Mouse (Mus musculus): ENCODE measurements around the gene Mpv17. TPM values are rescaled to one million over a fixed set of nuclear protein-coding genes. Genes with fewer than 3 reads are reported as not detected.
A peak's percentile ranks its signal among the peaks of the same experiment; 100 is the strongest.

Gene Mpv17
- polyA plus RNA-seq, 1 experiment from 2014 or later = 76.8 TPM

DNA sequence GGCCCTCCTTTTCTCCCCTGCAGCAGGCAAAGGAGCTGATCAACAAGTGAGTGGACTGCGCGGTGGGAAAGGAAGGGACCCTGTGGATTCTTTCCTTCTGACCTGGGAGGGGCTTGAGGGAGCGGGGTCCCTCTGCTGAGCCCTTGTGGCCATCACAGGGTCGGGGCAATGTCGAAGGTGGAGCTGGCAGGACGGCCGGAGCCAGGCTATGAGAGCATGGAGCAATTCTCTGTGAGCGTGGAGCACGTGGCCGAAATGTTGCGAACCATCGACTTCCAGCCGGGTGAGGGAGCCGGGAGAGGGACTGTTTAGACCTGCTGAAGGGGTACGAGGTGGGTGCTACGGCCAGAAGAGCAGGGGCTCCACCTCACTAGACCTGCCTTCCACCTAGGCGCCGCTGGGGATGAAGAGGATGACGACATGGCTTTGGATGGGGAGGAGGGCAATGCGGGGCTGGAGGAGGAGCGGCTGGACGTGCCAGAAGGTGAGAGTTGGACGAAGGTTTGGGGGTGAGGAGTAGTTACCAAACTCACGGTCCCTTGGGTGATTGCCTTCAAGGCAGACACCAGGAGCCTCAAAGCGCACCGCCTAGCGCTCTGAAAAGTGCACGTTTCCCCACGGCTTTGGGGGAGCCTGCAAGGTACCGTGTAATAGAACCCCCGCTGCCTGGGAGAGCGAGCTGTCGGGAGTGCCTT is 17.2 kb downstream of the Mpv17 start:
- no peak for ATAC-seq (replicated peaks; ENCODE audit: low FRiP score)
- Histone ChIP-seq H3K36me3 (peaks cover 9% of the 10 kb centered on the region), H3K9ac (no peak overlapping the region), H3K27me3 (peaks cover 65% of the 10 kb centered on the region), H3K4me3 (replicated peaks) (peak overlapping the region; percentile 33; the same call in 1 of the 2 replicates), H3K4me1 (peaks cover 24% of the 10 kb centered on the region), H3K27ac (no peak overlapping the region), H3K9me3 (replicated peaks) (no peaks in the 10 kb centered on the region), H3K4me2 (peak overlapping the region; percentile 57)
- WGBS = under 1% methylated on average over 33 of the region's 33 CpGs

DNA sequence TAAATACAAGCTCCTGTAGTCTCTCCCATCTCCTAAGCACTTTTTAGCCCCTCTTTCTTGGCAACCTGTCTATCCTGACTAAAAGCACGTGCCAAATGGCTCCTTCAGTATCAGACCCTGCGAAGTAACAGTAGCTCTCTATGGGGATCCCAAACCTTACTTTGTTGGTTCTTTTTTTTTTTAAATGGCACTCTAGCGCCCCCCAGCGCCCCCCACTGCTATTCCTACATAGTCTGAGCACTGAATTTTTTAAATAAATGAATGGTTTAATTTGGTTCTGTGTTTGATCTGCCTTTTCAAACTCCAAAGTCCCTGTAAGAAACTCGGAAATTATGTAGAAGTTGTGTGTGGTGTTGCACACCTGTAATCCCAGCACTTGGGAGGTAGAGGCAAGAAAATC is 28.0 kb downstream of the Mpv17 start:
- Histone ChIP-seq H3K9me3 (replicated peaks) (no peaks in the 10 kb centered on the region), H3K27ac (no peak overlapping the region), H3K36me3 (no peaks in the 10 kb centered on the region), H3K4me2 (no peak overlapping the region), H3K9ac (no peak overlapping the region), H3K27me3 (0 out of 2 replicates have a peak, but pooled peaks cover 4% of the 10 kb centered on the region), H3K4me1 (no peaks in the 10 kb centered on the region), H3K4me3 (replicated peaks) (no peak overlapping the region)
- no peak for ATAC-seq (replicated peaks; ENCODE audit: low FRiP score)
- 42% methylated on average over 5 of the region's 5 CpGs for WGBS

DNA sequence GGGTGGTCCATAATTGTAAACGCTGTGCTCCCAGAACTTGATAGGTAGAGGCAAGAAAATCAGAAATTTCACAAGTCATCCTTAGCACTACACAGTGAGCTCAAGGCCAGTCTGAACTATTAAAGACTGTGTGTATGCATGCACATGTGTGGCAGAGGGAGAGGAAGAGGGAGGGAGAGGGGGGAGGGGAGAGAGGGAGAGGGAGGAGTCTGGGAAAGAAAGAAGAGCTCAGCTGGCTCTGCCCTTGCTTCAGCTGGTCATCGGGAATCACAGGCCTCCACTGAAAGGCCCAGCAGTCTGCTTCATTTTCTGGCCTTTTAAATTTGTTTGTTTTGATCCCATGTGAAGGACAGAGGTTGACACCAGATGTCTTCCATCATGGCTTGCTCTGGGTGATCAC is 30.6 kb downstream of the Mpv17 start:
- no peak for ATAC-seq (replicated peaks; ENCODE audit: low FRiP score)
- H3K4me1 ChIP-seq = no peaks in the 10 kb centered on the region
- 47% methylated on average over 2 of the region's 2 CpGs for WGBS

DNA sequence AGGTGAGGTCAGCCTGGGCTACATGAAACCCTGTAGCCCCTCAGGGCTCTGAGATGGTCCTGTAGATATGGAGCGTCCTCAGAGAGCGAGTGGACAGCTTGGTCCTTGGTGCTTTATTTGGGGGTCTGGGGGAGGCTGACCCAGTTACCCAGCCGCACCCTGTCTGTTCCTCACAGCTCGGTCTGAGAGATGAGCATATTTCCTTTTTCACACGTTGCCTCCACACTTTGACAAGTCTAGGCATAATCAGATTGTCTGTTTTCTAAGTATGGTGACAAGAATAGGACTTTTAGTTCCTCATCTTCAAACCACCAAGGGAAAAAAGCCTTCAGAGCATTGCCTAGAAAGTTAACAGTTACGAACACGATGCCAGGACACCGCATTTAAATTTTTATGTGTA is 32.9 kb downstream of the Mpv17 start:
- H3K27me3 ChIP-seq = peaks cover 8% of the 10 kb centered on the region
- 78% methylated on average over 8 of the region's 8 CpGs for WGBS

More for the DNA sequence above, 30.6 kb downstream of the Mpv17 start:
- H3K36me3 ChIP-seq = no peaks in the 10 kb centered on the region
- H3K4me2 ChIP-seq = no peak overlapping the region
- no peaks in the 10 kb centered on the region for H3K27me3 ChIP-seq
- no peak overlapping the region for H3K9ac ChIP-seq
- no peak overlapping the region for H3K4me3 ChIP-seq (replicated peaks)
- H3K9me3 ChIP-seq (replicated peaks) = no peaks in the 10 kb centered on the region
- H3K27ac ChIP-seq = no peak overlapping the region

DNA sequence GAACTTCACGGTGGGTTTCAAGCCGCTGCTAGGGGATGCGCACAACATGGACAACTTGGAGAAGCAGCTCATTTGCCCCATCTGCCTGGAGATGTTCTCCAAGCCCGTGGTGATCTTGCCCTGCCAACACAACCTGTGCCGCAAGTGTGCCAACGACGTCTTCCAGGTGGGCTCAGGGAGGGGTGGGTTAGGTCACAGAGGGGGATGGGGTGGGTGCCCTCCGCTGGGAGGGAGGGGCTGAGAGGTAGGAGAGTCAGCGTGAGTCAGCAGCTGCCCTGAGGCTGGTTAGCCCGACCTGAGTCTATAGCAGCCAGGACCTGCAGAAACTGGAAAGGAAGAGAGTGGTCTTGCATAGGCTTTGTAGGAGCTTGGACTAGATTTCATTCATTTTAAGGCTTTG is 37.1 kb downstream of the Mpv17 start:
- Histone ChIP-seq H3K36me3 (no peaks in the 10 kb centered on the region), H3K4me1 (0 out of 2 replicates have a peak, but pooled peaks cover 7% of the 10 kb centered on the region), H3K9ac (no peak overlapping the region), H3K27me3 (peaks cover 8% of the 10 kb centered on the region), H3K27ac (no peak overlapping the region), H3K4me3 (replicated peaks) (no peak overlapping the region), H3K9me3 (replicated peaks) (no peaks in the 10 kb centered on the region), H3K4me2 (no peak overlapping the region)
- WGBS = 24% methylated on average over 10 of the region's 10 CpGs
- ATAC-seq (replicated peaks; ENCODE audit: low FRiP score) = no peak

More for the DNA sequence above, 32.9 kb downstream of the Mpv17 start:
- Histone ChIP-seq H3K4me2 (no peak overlapping the region), H3K4me1 (0 out of 2 replicates have a peak, but pooled peaks cover 7% of the 10 kb centered on the region), H3K4me3 (replicated peaks) (no peak overlapping the region), H3K9me3 (replicated peaks) (no peaks in the 10 kb centered on the region), H3K36me3 (no peaks in the 10 kb centered on the region), H3K9ac (no peak overlapping the region), H3K27ac (no peak overlapping the region)
- ATAC-seq (replicated peaks; ENCODE audit: low FRiP score) = no peak

DNA sequence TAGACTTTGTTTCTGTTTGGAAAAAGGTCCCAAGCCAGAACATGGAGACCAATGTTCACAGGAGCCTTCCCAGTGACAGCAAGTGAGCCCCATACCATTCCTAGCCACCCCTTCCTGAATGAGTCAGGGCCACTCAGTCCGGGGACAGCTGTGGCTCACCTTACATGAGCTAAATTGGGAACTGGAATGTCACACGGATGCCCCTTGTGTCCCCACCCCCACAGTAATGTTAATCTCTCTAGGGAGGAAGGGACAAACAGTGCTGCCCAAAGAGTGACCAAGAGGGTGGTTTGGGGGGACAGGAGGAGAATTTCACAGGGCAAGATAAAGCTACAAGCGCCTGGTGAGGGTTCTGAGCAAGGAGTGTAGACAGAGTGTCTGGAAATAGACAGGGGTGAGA is 37.7 kb downstream of the Mpv17 start, which contains the start of gene Trim54:
Gene Trim54, plus strand, starts transcription at position 359 of the 400 bp plus-strand sequence.
- H3K4me2 ChIP-seq = no peak within 1 kb of the TSS
- peaks cover 8% of the 10 kb centered on the region for H3K27me3 ChIP-seq
- H3K4me3 ChIP-seq (replicated peaks) = no peak within 1 kb of the TSS
- no peak within 1 kb of the TSS for H3K9ac ChIP-seq
- 0 out of 2 replicates have a peak, but pooled peaks cover 7% of the 10 kb centered on the region for H3K4me1 ChIP-seq
- no peak within 1 kb of the TSS for H3K27ac ChIP-seq
- ATAC-seq (replicated peaks; ENCODE audit: low FRiP score) = no peak
- H3K36me3 ChIP-seq = no peaks in the 10 kb centered on the region
- no peaks in the 10 kb centered on the region for H3K9me3 ChIP-seq (replicated peaks)
- WGBS = 23% methylated on average over 3 of the region's 3 CpGs

DNA sequence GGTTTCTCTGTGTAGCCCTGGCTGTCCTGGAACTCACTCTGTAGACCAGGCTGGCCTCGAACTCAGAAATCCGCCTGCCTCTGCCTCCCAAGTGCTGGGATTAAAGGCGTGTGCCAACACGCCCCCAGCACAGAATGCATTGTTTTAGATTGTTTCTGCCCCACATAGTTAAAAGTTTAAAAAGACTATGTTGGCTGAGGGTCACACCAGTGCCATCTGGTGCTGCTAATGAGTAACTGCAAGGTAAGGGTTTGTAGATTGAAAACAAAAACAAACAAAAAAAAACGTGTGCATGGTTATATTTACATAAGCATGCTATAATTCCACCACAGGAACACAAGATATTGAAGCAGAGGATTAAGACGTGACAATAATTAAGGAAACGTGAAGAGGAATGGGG is 43.3 kb downstream of the Mpv17 start:
- H3K36me3 ChIP-seq = no peaks in the 10 kb centered on the region
- WGBS = 29% methylated on average over 7 of the region's 7 CpGs
- ATAC-seq (replicated peaks; ENCODE audit: low FRiP score) = no peak
- no peak overlapping the region for H3K4me2 ChIP-seq
- no peak overlapping the region for H3K9ac ChIP-seq
- H3K4me3 ChIP-seq (replicated peaks) = no peak overlapping the region
- no peaks in the 10 kb centered on the region for H3K9me3 ChIP-seq (replicated peaks)
- no peaks in the 10 kb centered on the region for H3K4me1 ChIP-seq
- H3K27me3 ChIP-seq = 0 out of 2 replicates have a peak, but pooled peaks cover 4% of the 10 kb centered on the region
- H3K27ac ChIP-seq = no peak overlapping the region

DNA sequence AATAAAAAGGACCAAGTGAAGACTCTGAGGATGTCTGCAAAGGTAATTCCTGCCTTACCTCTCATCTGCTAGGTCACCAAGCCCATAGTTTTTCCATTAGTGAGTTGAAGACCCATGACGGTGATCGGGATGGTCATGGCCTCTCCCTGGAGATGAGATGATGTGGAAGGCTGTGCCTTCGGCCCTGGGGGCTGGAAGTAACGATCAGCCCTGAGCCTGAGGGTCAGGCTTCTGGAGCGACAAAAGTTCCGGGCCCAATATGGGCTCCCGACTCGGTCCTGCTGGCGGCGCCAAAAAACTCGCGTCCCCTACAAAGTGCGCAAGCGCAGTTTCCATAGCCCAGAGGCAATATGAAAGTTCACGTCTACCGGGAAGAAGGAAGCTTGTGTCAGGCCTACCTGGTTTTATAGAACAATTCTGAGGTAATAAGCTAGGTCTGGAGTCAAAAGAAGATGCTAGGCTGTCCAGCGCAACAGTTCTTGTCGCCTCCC is 46.0 kb downstream of the Mpv17 start, which contains the start of gene Slc30a3:
Gene Slc30a3, minus strand, starts transcription at position 238 of the 491 bp plus-strand sequence.
- Histone ChIP-seq H3K4me1 (no peaks in the 10 kb centered on the region), H3K27ac (no peak within 1 kb of the TSS), H3K4me3 (replicated peaks) (no peak within 1 kb of the TSS), H3K9ac (no peak within 1 kb of the TSS), H3K9me3 (replicated peaks) (no peaks in the 10 kb centered on the region), H3K36me3 (no peaks in the 10 kb centered on the region), H3K4me2 (no peak within 1 kb of the TSS), H3K27me3 (peaks cover 20% of the 10 kb centered on the region; the same call in 1 of the 2 replicates)
- 90% methylated on average over 18 of the region's 18 CpGs for WGBS
- no peak for ATAC-seq (replicated peaks; ENCODE audit: low FRiP score)

DNA sequence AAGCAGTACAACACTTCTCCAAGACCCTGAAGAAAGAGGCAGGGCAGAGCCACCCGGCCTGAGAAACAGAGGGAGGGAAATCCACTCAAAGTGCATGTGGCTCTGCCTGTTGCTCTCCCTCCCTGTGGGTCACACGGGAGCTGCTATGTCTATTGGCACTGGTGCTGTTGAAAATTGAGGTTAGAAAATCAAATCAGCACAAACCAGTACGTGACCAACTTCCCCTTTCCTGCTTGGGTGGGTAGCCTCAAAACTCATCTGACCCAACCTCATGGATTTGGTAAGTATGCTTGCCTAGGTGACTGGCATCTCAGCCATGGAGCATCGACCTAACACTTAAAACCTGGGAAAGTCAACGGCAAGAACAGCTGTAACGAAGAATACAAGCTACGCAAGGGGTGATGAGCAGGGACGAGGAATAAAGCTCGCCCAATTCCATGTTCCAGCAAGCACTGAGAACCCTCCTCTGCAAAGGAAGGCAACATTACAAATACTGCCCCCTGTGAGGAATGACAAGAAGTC is 48.2 kb downstream of the Mpv17 start, which contains the start of gene Dnajc5g:
Gene Dnajc5g, plus strand, starts transcription at position 472 of the 522 bp plus-strand sequence.
- H3K27ac ChIP-seq = no peak within 1 kb of the TSS
- ATAC-seq (replicated peaks; ENCODE audit: low FRiP score) = no peak
- no peak within 1 kb of the TSS for H3K4me3 ChIP-seq (replicated peaks)
- H3K4me2 ChIP-seq = no peak within 1 kb of the TSS
- no peak within 1 kb of the TSS for H3K9ac ChIP-seq
- no peaks in the 10 kb centered on the region for H3K4me1 ChIP-seq
- no peaks in the 10 kb centered on the region for H3K36me3 ChIP-seq
- 87% methylated on average over 9 of the region's 9 CpGs for WGBS
- no peaks in the 10 kb centered on the region for H3K9me3 ChIP-seq (replicated peaks)
- peaks cover 20% of the 10 kb centered on the region; the same call in 1 of the 2 replicates for H3K27me3 ChIP-seq

DNA sequence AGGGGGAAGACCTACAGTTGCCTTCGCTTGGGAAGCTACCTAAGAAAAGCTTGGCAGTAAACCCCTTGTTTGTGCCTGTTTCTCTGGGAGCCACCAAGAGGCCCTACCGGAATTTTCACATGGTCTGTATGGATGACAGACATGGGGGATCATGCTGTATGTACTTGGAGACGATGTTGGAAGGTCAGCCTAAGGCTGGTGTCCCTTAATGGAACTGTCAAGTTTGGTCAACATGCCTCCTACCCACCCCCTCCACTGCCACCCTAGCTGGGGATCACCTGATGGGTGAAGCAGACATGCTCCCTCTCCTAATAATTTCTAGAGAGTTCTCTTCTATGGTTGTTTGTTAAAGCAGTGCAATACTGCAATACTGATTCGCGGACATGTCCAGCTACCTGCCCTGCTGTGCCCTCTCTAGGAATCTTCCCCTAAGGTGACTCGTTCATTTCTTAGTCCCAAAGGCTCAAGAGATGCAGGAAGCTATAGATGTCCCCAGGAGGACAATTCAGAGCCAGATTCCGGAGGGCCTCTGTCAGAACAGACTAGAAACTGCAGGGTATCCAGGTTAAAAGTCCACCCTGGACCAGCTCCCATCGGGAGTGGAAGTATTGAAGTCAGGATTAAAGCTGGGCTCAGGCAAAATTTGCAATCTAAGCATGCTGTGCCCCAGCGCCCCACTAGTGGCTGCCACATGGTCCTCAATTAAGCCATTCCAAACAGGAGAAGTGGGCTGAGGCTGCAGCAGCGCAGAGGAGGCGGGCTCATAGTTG is 58.2 kb downstream of the Mpv17 start:
- H3K4me2 ChIP-seq = peak overlapping the region; percentile 76
- peak overlapping the region; percentile 44 for H3K4me3 ChIP-seq (replicated peaks)
- H3K36me3 ChIP-seq = no peaks in the 10 kb centered on the region
- no peak overlapping the region for H3K9ac ChIP-seq
- H3K9me3 ChIP-seq (replicated peaks) = no peaks in the 10 kb centered on the region
- H3K27ac ChIP-seq = no peak overlapping the region
- ATAC-seq (replicated peaks; ENCODE audit: low FRiP score) = no peak
- peaks cover 36% of the 10 kb centered on the region for H3K4me1 ChIP-seq
- peaks cover 87% of the 10 kb centered on the region for H3K27me3 ChIP-seq
- 24% methylated on average over 11 of the region's 11 CpGs for WGBS

DNA sequence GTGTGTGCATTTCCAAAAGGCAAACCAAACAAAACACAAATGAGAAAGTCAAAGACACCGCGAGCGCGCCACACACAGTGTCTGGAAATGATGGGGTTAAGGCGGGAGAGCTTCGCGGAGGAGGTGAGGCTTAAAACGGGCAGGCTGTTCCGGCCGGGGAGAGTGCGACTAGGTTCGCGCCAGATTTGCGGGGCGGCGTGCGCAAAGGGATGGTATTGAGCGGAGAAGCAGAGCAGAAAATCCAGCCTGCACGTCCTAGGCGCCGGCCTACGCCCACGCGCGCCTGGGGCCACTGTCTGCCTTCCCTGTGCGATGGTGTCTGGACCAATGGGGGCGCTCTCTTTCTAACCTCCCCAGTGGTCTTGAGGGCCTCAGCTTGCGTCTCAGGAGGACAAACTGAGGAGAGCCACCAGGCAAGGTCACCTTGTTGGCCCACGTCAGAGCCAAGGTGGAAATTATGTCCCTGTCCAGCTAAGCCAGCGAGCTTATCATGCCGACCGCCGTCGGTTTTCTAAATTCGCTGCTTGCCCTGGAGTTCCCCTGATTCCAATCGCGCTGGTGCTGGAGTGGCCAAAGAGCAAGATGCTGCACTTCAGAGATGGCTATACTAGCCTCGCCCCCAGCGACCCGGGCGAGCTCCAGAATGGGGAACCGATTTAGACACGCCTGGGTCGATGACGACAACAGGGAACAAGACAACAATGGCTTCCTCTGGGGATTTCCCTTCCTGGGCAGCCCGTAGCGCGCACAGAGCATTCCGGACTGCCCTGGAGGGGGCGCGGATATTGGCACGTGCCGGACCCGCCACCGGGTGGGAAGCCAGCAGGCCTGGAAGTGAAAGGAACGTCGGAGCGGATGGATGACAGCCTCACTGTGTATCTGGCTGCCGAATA is 59.0 kb downstream of the Mpv17 start:
- Histone ChIP-seq H3K4me1 (peaks cover 36% of the 10 kb centered on the region), H3K9ac (no peak overlapping the region), H3K36me3 (no peaks in the 10 kb centered on the region), H3K4me2 (peak overlapping the region; percentile 76), H3K27me3 (peaks cover 96% of the 10 kb centered on the region), H3K27ac (no peak overlapping the region), H3K4me3 (replicated peaks) (peak overlapping the region; percentile 44), H3K9me3 (replicated peaks) (no peaks in the 10 kb centered on the region)
- under 1% methylated on average over 59 of the region's 59 CpGs for WGBS
- no peak for ATAC-seq (replicated peaks; ENCODE audit: low FRiP score)
